Mouse (Mus musculus) heart, adult 2 months (tissue): ENCODE measurements around the gene Zfp541.

ENCODE experiments used
- CTCF ChIP-seq: fragments of 200-600 bp; IDR thresholded peaks from 2 replicates; pipeline ENCODE4 v1.8.1; 2022; ENCODE audit warnings: antibody characterized with exemption, mild to moderate bottlenecking, moderate library complexity
- EP300 ChIP-seq: fragments of 200-500 bp; IDR thresholded peaks from 2 replicates; pipeline ENCODE4 v1.6.1; 2011; ENCODE audit warnings: low read depth, low read length, control low read depth; ENCODE audit not compliant: insufficient read depth
- POLR2A ChIP-seq: fragments of 200-500 bp; IDR thresholded peaks from 2 replicates; pipeline ENCODE4 v1.6.1; 2011; ENCODE audit warnings: mild to moderate bottlenecking, low read depth, low read length, control low read depth; ENCODE audit not compliant: insufficient read depth

- TF ChIP-seq EP300 (no peak), CTCF (no peak), POLR2A (no peak)
Observed at GRCm38 (mm10) chr7:16048675-16049575, 12.7 kb upstream of the Zfp541 start.
